Mouse (Mus musculus): ENCODE data around the gene Psmc3ip. TPM values are rescaled to one million over a fixed set of nuclear protein-coding genes. Genes with fewer than 3 reads are reported as not detected.
A peak's percentile ranks its signal among the peaks of the same experiment; 100 is the strongest.

Psmc3ip gene
- polyA plus RNA-seq, 1 experiment from 2014 or later, result 28.2 TPM

GRCm38 (mm10) chr11:101058726-101059125 is 36.5 kb downstream of the Psmc3ip start:
- H3K36me3 ChIP-seq, result peaks cover 96% of the 10 kb centered on the region
- no peak overlapping the region for H3K4me2 ChIP-seq
- H3K4me1 ChIP-seq, result peaks cover 74% of the 10 kb centered on the region
- H3K27ac ChIP-seq, result peak overlapping the region; percentile 30; the same call in 1 of the 2 replicates
- 78% methylated on average over 5 of the region's 5 CpGs for WGBS (ENCODE audit: insufficient replicate concordance)
- no peak overlapping the region for H3K9ac ChIP-seq
- H3K9me3 ChIP-seq (replicated peaks), result peaks cover 3% of the 10 kb centered on the region; the same call in 1 of the 2 replicates
- no peak overlapping the region for H3K4me3 ChIP-seq
- no peak for ATAC-seq
- no peaks in the 10 kb centered on the region for H3K27me3 ChIP-seq (replicated peaks)

GRCm38 (mm10) chr11:101057860-101058259 is 37.4 kb downstream of the Psmc3ip start:
- WGBS (ENCODE audit: insufficient replicate concordance), result 33% methylated on average over 5 of the region's 5 CpGs
- ATAC-seq, result no peak; the same call in 1 of the 2 replicates
- no peak overlapping the region for H3K4me3 ChIP-seq

GRCm38 (mm10) chr11:101056885-101057284 is 38.4 kb downstream of the Psmc3ip start:
- no peak overlapping the region for H3K4me2 ChIP-seq
- no peaks in the 10 kb centered on the region for H3K27me3 ChIP-seq (replicated peaks)
- ATAC-seq, result 0 out of 2 replicates have a peak, but pooled peaks have one; percentile 16
- H3K4me1 ChIP-seq, result peaks cover 60% of the 10 kb centered on the region
- H3K4me3 ChIP-seq, result no peak overlapping the region
- 73% methylated on average over 8 of the region's 8 CpGs for WGBS (ENCODE audit: insufficient replicate concordance)
- peaks cover 7% of the 10 kb centered on the region; the same call in 1 of the 2 replicates for H3K9me3 ChIP-seq (replicated peaks)
- peak overlapping the region; percentile 53 for H3K27ac ChIP-seq
- H3K9ac ChIP-seq, result no peak overlapping the region
- H3K36me3 ChIP-seq, result peaks cover 100% of the 10 kb centered on the region

More at GRCm38 (mm10) chr11:101057860-101058259, 37.4 kb downstream of the Psmc3ip start:
- peaks cover 7% of the 10 kb centered on the region; the same call in 1 of the 2 replicates for H3K9me3 ChIP-seq (replicated peaks)
- no peaks in the 10 kb centered on the region for H3K27me3 ChIP-seq (replicated peaks)
- no peak overlapping the region for H3K9ac ChIP-seq
- peaks cover 68% of the 10 kb centered on the region for H3K4me1 ChIP-seq
- H3K27ac ChIP-seq, result no peak overlapping the region
- H3K36me3 ChIP-seq, result peaks cover 100% of the 10 kb centered on the region
- no peak overlapping the region for H3K4me2 ChIP-seq

- ATAC-seq, result no peak
- Histone ChIP-seq H3K9me3 (replicated peaks) (peaks cover 7% of the 10 kb centered on the region; the same call in 1 of the 2 replicates), H3K4me3 (no peak overlapping the region), H3K9ac (no peak overlapping the region), H3K27me3 (replicated peaks) (no peaks in the 10 kb centered on the region), H3K4me1 (peaks cover 53% of the 10 kb centered on the region), H3K27ac (no peak overlapping the region), H3K36me3 (peaks cover 100% of the 10 kb centered on the region), H3K4me2 (no peak overlapping the region)
- 64% methylated on average over 14 of the region's 14 CpGs for WGBS (ENCODE audit: insufficient replicate concordance)
Observed at GRCm38 (mm10) chr11:101055418-101055817, 39.8 kb downstream of the Psmc3ip start.

- no peak for ATAC-seq
- peaks cover 46% of the 10 kb centered on the region for H3K4me1 ChIP-seq
- H3K36me3 ChIP-seq, result peaks cover 100% of the 10 kb centered on the region
- no peak overlapping the region for H3K9ac ChIP-seq
- no peaks in the 10 kb centered on the region for H3K27me3 ChIP-seq (replicated peaks)
- no peak overlapping the region for H3K4me2 ChIP-seq
- peaks cover 7% of the 10 kb centered on the region; the same call in 1 of the 2 replicates for H3K9me3 ChIP-seq (replicated peaks)
- 100% methylated on average over 1 of the region's 1 CpGs for whole genome bisulfite sequencing (ENCODE audit: insufficient replicate concordance)
- H3K27ac ChIP-seq, result no peak overlapping the region
- no peak overlapping the region for H3K4me3 ChIP-seq
Observed at GRCm38 (mm10) chr11:101053974-101054373, 41.3 kb downstream of the Psmc3ip start.

- Histone ChIP-seq H3K27ac (peak overlapping the region; percentile 28; the same call in 1 of the 2 replicates), H3K4me3 (no peak overlapping the region), H3K9me3 (replicated peaks) (peaks cover 7% of the 10 kb centered on the region; the same call in 1 of the 2 replicates), H3K9ac (no peak overlapping the region), H3K4me1 (peaks cover 35% of the 10 kb centered on the region), H3K4me2 (no peak overlapping the region), H3K27me3 (replicated peaks) (no peaks in the 10 kb centered on the region), H3K36me3 (peaks cover 100% of the 10 kb centered on the region)
- 80% methylated on average over 10 of the region's 10 CpGs for WGBS (ENCODE audit: insufficient replicate concordance)
- ATAC-seq, result no peak
Observed at GRCm38 (mm10) chr11:101052751-101053473, 42.3 kb downstream of the Psmc3ip start.

- peaks cover 100% of the 10 kb centered on the region for H3K36me3 ChIP-seq
- H3K9me3 ChIP-seq (replicated peaks), result peaks cover 7% of the 10 kb centered on the region; the same call in 1 of the 2 replicates
- H3K4me1 ChIP-seq, result peaks cover 26% of the 10 kb centered on the region
- 84% methylated on average over 8 of the region's 8 CpGs for WGBS (ENCODE audit: insufficient replicate concordance)
- no peak overlapping the region for H3K4me3 ChIP-seq
- no peak for ATAC-seq
- 0 out of 2 replicates have a peak overlapping the region, but pooled peaks have one; percentile 28 for H3K27ac ChIP-seq
- H3K4me2 ChIP-seq, result no peak overlapping the region
- no peak overlapping the region for H3K9ac ChIP-seq
- no peaks in the 10 kb centered on the region for H3K27me3 ChIP-seq (replicated peaks)
Observed at GRCm38 (mm10) chr11:101051617-101052016, 43.6 kb downstream of the Psmc3ip start.

GRCm38 (mm10) chr11:101051051-101051493 is 44.2 kb downstream of the Psmc3ip start:
- H3K36me3 ChIP-seq, result peaks cover 100% of the 10 kb centered on the region

GRCm38 (mm10) chr11:101050359-101050758 is 44.9 kb downstream of the Psmc3ip start:
- WGBS (ENCODE audit: insufficient replicate concordance), result 88% methylated on average over 9 of the region's 9 CpGs
- Histone ChIP-seq H3K4me2 (no peak overlapping the region), H3K9ac (no peak overlapping the region), H3K4me3 (no peak overlapping the region), H3K9me3 (replicated peaks) (peaks cover 7% of the 10 kb centered on the region; the same call in 1 of the 2 replicates), H3K4me1 (peaks cover 23% of the 10 kb centered on the region), H3K36me3 (peaks cover 100% of the 10 kb centered on the region), H3K27me3 (replicated peaks) (no peaks in the 10 kb centered on the region), H3K27ac (no peak overlapping the region)
- ATAC-seq, result no peak

More at GRCm38 (mm10) chr11:101051051-101051493, 44.2 kb downstream of the Psmc3ip start:
- no peak overlapping the region for H3K4me2 ChIP-seq
- ATAC-seq, result no peak
- peaks cover 24% of the 10 kb centered on the region for H3K4me1 ChIP-seq
- 84% methylated on average over 6 of the region's 6 CpGs for WGBS (ENCODE audit: insufficient replicate concordance)
- H3K27me3 ChIP-seq (replicated peaks), result no peaks in the 10 kb centered on the region
- H3K9ac ChIP-seq, result no peak overlapping the region
- H3K4me3 ChIP-seq, result no peak overlapping the region
- no peak overlapping the region for H3K27ac ChIP-seq
- H3K9me3 ChIP-seq (replicated peaks), result peaks cover 7% of the 10 kb centered on the region; the same call in 1 of the 2 replicates

- WGBS (ENCODE audit: insufficient replicate concordance), result 46% methylated on average over 3 of the region's 3 CpGs
- Histone ChIP-seq H3K4me3 (no peak overlapping the region), H3K4me1 (peaks cover 12% of the 10 kb centered on the region; the same call in 1 of the 2 replicates), H3K27ac (no peak overlapping the region), H3K9ac (no peak overlapping the region), H3K27me3 (replicated peaks) (no peaks in the 10 kb centered on the region), H3K36me3 (peaks cover 100% of the 10 kb centered on the region), H3K9me3 (replicated peaks) (no peaks in the 10 kb centered on the region), H3K4me2 (no peak overlapping the region)
- no peak for ATAC-seq
Observed at GRCm38 (mm10) chr11:101047502-101047901, 47.7 kb downstream of the Psmc3ip start.

- Histone ChIP-seq H3K9ac (no peak overlapping the region), H3K4me2 (no peak overlapping the region), H3K4me3 (no peak overlapping the region), H3K9me3 (replicated peaks) (no peaks in the 10 kb centered on the region), H3K36me3 (peaks cover 100% of the 10 kb centered on the region), H3K4me1 (peaks cover 12% of the 10 kb centered on the region; the same call in 1 of the 2 replicates), H3K27ac (no peak overlapping the region), H3K27me3 (replicated peaks) (no peaks in the 10 kb centered on the region)
- no peak for ATAC-seq
- WGBS (ENCODE audit: insufficient replicate concordance), result 44% methylated on average over 9 of the region's 9 CpGs
Observed at GRCm38 (mm10) chr11:101046440-101046839, 48.8 kb downstream of the Psmc3ip start.

GRCm38 (mm10) chr11:101045826-101046225 is 49.4 kb downstream of the Psmc3ip start:
- Histone ChIP-seq H3K9ac (no peak overlapping the region), H3K27ac (no peak overlapping the region; the same call in 1 of the 2 replicates), H3K4me1 (peaks cover 12% of the 10 kb centered on the region; the same call in 1 of the 2 replicates), H3K4me3 (no peak overlapping the region), H3K4me2 (no peak overlapping the region), H3K9me3 (replicated peaks) (no peaks in the 10 kb centered on the region), H3K36me3 (peaks cover 100% of the 10 kb centered on the region), H3K27me3 (replicated peaks) (no peaks in the 10 kb centered on the region)
- 84% methylated on average over 4 of the region's 4 CpGs for WGBS (ENCODE audit: insufficient replicate concordance)
- ATAC-seq, result no peak
